Mouse (Mus musculus) layer of hippocampus, adult 2 months (tissue): Measurements from ENCODE around the gene Supt4a. TPM values are rescaled to one million over a fixed set of nuclear protein-coding genes. Genes with fewer than 3 reads are reported as not detected.

ENCODE experiments used
- DNase-seq, 2 experiments: peaks; one replicate each; pipeline ENCODE4 v3.0.0; 2022; ENCODE audit warnings: low spot score in 2 of 2
- H3K27ac ChIP-seq: fragments of 200-600 bp; 2 replicates; pipeline ENCODE4 v1.8.1; 2022
- H3K4me3 ChIP-seq: fragments of 200-600 bp; 2 replicates; pipeline ENCODE4 v1.8.1; 2022; ENCODE audit warnings: mild to moderate bottlenecking
- CTCF ChIP-seq: fragments of 200-600 bp; conservative IDR thresholded peaks from 2 replicates; pipeline ENCODE4 v1.8.1; 2022; ENCODE audit warnings: antibody characterized with exemption, mild to moderate bottlenecking, moderate library complexity
- total RNA-seq, 2 experiments: library from RNA; stranded (reverse); gene quantifications; 2 replicates each; pipeline ENCODE4 v1.2.3; 2021

Gene Supt4a
- total RNA-seq, 2 experiments from 2014 or later, result 72.1 to 72.8 TPM

- DNase-seq, result no peak
- no peak overlapping the region for H3K27ac ChIP-seq
- no peak for TF ChIP-seq CTCF
- H3K4me3 ChIP-seq, result peak overlapping the region; percentile 24; the same call in 1 of the 2 replicates
Measured at GRCm38 (mm10) chr11:87709513-87710261, 27.7 kb upstream of the Supt4a start.

DNA sequence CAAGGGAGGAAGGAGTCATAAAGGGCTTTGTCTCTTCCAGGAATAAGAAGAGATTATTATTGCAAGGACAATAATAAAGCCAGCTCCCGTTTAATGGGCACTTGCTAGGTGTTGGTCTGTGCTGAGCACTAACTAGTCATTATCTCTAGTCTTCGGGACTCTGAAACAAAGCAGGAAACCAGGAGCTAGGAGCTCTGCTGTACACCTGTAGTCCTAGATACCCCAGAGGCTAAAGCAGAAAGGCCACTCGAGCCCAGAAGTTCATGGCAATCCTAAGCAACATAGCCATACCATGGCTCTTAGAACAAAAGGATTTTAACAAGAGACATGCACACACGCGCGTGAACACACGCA, 27.1 kb upstream of the Supt4a start:
- TF ChIP-seq CTCF, result no peak
- no peak for DNase-seq
- no peak overlapping the region for H3K27ac ChIP-seq
- peak overlapping the region; percentile 24; the same call in 1 of the 2 replicates for H3K4me3 ChIP-seq

DNA sequence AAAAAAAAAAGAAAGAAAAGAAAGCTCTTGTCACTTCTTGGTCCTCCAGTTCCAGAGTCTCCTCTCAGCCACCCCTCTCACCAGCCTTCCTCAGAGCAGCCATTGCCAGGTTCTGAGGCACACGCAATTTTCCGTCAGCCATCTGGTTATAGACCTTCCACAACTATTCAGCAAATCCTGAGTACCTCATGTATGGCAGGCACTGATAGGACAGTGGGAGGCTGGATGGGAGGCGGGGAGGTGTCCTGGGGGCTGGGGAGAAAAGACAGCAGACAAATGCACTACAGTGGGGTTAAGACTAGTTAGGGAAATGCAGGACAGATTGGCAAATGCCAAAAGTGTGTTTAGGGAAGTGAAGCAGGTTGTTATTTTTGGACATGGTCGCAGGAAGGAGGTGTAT, 25.2 kb upstream of the Supt4a start:
- TF ChIP-seq CTCF, result no peak
- no peak overlapping the region for H3K4me3 ChIP-seq
- DNase-seq, result no peak
- H3K27ac ChIP-seq, result no peak overlapping the region

- DNase-seq, result no peak
- H3K4me3 ChIP-seq, result no peak overlapping the region
- TF ChIP-seq CTCF, result no peak
- no peak overlapping the region for H3K27ac ChIP-seq
Measured at GRCm38 (mm10) chr11:87715999-87716398, 21.4 kb upstream of the Supt4a start.

GRCm38 (mm10) chr11:87719526-87719925, 17.8 kb upstream of the Supt4a start:
- no peak for TF ChIP-seq CTCF
- Histone ChIP-seq H3K4me3 (no peak overlapping the region), H3K27ac (no peak overlapping the region)
- DNase-seq, result no peak

DNA sequence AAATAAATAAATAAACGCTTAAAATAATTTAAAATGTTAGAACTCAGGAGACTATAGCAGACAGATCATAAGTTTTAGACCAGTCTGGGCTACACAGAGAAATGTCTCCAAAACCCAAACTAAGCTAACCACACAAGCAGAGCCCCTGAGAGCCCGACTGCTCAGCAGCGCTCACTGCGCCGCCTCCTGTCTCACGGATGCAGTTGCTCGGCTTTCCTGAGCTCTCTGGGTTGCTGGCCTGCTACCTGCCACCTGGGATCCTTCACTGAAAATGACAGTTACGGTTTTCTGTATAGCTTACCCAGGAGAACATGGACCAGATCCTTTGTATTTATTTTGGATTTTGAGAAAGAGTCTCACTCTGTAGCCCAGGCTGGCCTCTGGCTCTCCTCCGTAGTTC, 17.0 kb upstream of the Supt4a start:
- DNase-seq, result no peak
- no peak overlapping the region for H3K27ac ChIP-seq
- TF ChIP-seq CTCF, result no peak
- no peak overlapping the region for H3K4me3 ChIP-seq

GRCm38 (mm10) chr11:87720839-87721238, 16.5 kb upstream of the Supt4a start:
- no peak for TF ChIP-seq CTCF
- DNase-seq, result no peak
- Histone ChIP-seq H3K4me3 (no peak overlapping the region), H3K27ac (no peak overlapping the region)

GRCm38 (mm10) chr11:87722168-87722567, 15.2 kb upstream of the Supt4a start:
- no peak for DNase-seq
- no peak for TF ChIP-seq CTCF
- H3K4me3 ChIP-seq, result no peak overlapping the region
- H3K27ac ChIP-seq, result no peak overlapping the region

DNA sequence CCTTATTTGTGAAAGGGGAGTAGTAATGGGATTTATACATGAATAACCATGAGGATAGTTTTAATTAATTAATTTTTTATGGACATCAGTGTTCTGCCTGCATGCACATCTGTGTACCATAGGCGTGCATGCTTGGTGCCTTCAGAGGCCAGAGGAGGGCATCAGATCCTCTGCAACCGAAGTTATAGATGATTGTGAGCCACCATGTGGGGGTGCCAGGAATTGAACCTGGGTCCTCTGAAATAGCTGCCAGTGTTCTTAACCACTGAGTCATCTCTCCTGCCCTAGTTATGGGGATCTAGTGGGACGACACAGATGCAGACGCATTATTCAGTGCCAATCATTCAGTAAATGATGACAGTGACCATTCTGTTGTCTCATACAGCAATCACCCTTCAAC, 14.5 kb upstream of the Supt4a start:
- Histone ChIP-seq H3K27ac (no peak overlapping the region), H3K4me3 (no peak overlapping the region)
- DNase-seq, result no peak
- 0 out of 2 replicates have a peak, but pooled peaks have one; percentile 28 for TF ChIP-seq CTCF

DNA sequence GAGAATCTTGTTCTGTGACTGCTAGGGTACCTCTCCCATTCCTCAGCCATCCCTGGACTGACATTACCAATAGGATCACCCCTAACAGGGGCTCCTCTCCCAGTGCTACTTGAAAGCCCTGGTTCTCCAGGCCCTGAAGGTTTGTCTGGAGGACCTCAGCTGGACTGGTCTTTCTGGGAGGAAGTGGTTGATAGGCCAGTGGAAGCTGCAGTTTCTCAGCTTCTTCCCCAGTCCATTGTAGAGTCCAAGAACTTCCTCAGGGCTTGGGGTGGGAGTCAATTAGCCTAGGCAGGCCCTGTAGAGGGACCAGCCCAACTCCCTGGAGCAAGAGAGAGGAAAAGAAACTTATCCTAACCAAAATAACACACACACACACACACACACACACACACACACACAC, 11.8 kb upstream of the Supt4a start:
- H3K27ac ChIP-seq, result no peak overlapping the region
- TF ChIP-seq CTCF, result no peak
- H3K4me3 ChIP-seq, result no peak overlapping the region
- no peak for DNase-seq

DNA sequence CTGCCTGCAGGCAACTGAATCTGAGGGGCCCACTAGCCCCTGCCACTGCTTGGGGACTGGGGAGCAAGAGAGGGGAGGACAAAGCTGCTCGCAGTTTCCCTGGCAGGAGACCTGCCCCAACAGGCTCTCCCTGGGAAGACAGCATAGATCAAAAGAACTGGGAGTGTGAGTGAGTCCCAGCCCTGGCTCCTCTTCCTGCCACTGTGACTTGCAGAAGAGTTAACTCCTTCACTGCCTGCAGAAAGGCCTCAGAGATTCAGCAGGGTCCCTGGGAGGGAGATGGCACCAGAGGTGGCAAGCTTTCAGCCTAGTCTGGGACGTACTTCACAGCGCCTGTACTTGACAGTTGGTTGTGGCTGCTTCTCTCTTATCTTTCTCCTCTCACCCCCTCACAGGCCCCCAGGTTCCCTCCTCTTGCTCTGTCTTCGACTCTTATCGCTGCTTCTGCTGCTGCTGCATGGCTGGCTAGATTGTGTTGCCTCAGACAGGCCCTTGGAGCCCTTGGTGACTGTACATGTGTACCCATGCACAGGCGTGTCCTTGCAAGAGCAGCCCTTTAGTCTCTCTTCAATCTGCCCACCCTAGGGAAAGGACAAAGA, 11.3 kb upstream of the Supt4a start:
- no peak for DNase-seq
- H3K27ac ChIP-seq, result no peak overlapping the region
- TF ChIP-seq CTCF, result no peak
- H3K4me3 ChIP-seq, result no peak overlapping the region

GRCm38 (mm10) chr11:87727021-87727420, 10.3 kb upstream of the Supt4a start:
- DNase-seq, result no peak
- TF ChIP-seq CTCF, result no peak
- Histone ChIP-seq H3K4me3 (no peak overlapping the region), H3K27ac (no peak overlapping the region)

GRCm38 (mm10) chr11:87727471-87727870, 9.9 kb upstream of the Supt4a start:
- TF ChIP-seq CTCF, result no peak

GRCm38 (mm10) chr11:87728850-87729592, 8.3 kb upstream of the Supt4a start:
- no peak for DNase-seq
- Histone ChIP-seq H3K4me3 (no peak overlapping the region), H3K27ac (no peak overlapping the region)
- TF ChIP-seq CTCF, result no peak

More at GRCm38 (mm10) chr11:87727471-87727870, 9.9 kb upstream of the Supt4a start:
- H3K27ac ChIP-seq, result no peak overlapping the region
- DNase-seq, result no peak
- H3K4me3 ChIP-seq, result no peak overlapping the region
